Mouse (Mus musculus) ovary, postnatal 14 days (tissue): ENCODE results near the gene Klk1b22.
"Not testable (repeated sequence)": the region's sequence is repeated elsewhere in the genome, so short reads cannot be mapped to it uniquely, and the experiment has no call there.

Experiments used
- DNase-seq: peaks from one replicate; pipeline ENCODE4 v3.0.0; 2022; ENCODE audit warnings: low spot score

Klk1b22 gene

GRCm38 (mm10) chr7:44112373-44112772, at the start of gene Klk1b22:
Gene Klk1b22 (plus strand): TSS chr7:44112673.
- DNase-seq: no peak

DNA sequence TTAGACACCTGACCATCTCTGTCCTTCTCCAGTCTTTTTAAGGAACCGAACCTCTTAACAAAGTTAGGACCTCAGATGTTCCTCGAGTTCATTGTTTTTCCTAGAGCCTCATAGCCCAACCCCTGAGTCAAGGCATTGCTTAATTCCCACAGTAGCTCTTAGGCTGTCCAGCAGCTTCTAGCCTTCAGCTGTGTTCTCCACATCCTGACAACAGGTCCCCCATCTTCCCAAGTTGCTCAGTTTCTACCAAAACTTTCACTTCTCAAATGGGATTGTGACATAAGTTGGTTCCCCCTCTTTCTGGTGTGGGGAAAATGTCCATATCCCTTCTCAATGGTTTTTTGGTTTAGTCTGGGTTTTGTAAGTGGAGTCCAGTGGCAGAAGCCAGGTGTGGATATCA, 40.4 kb upstream of the Klk1b22 start:
- no peak for DNase-seq

GRCm38 (mm10) chr7:44077703-44078102, 34.8 kb upstream of the Klk1b22 start:
- no peak for DNase-seq

DNA sequence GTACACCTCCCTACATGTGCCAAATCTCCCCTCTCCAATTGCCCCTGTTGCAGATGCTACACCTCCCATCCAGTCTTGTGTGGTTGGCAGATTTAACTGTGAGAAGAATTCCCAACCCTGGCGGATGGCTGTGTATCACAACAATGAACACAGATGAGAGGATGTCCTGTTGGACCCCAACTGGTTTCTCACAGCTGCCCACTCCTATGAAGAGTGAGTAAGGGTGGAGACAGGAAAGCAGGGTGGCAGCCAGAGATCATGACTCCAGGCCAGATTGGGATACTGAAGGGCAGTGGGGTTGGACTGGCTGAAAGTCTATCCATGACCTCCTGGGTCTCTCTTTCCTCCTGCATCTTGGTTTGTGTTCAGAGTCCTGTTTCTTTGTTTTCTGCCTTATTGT, 16.4 kb upstream of the Klk1b22 start:
- no peak for DNase-seq

DNA sequence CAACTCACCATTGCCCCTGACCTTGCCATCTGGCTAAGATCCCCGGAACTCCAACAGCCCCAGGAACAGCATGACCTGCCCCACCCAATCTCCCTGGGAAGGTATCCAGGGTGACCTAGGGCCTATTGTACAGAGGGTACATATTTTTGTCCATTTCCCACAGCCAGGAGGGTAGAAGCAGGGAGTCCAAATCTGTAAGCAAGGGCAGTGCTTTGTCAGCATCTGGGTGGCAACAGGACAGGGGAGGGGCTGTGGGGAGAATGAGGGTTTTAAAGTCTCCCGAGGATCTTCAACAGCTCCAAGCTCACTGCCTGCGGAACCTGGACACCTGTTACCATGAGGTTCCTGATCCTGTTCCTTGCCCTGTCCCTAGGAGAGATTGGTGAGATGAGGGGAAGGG, 10.4 kb upstream of the Klk1b22 start, which contains the start of gene Klk1b21:
Klk1b21 (plus strand) TSS at position 301 of the 400 bp plus-strand sequence.
- not testable (repeated sequence) for DNase-seq

DNA sequence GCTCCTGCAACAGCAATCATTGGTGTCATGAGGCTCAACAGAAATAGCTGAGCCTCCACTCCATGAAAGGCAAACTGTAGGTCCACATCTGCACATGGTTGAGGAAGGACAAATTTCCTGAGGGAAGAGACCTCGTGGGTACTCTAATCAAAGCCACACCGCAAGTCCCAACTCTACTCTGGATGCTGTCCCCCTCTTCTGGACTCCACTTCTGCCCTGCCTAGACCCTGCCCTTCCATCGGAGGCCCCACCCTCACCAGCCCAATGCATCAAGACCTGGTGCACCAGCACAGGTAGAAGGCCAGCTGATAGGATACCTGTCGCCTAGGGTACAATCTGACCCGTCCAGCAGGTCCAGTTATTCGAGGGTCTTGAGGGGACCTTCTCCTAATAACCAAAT, 11.0 kb downstream of the Klk1b22 start:
- DNase-seq: no peak

GRCm38 (mm10) chr7:44136467-44136866, 24.0 kb downstream of the Klk1b22 start, which contains the start of gene Klk1b16:
Gene Klk1b16 (plus strand): TSS chr7:44136767.
- no peak for DNase-seq
